Mouse (Mus musculus) erythroblast, embryonic 14.5 days (primary cell): ENCODE data around the gene Gja5. TPM values are rescaled to one million over a fixed set of nuclear protein-coding genes. Genes with fewer than 3 reads are reported as not detected.

Experiments
- H3K27me3 ChIP-seq: 2 replicates; pipeline ENCODE4 v1.6.1; 2012; ENCODE audit warnings: inconsistent platforms; ENCODE audit not compliant: control insufficient read depth
- H3K36me3 ChIP-seq: 2 replicates; pipeline ENCODE4 v1.6.1; 2012; ENCODE audit warnings: mild to moderate bottlenecking, inconsistent platforms; ENCODE audit not compliant: control insufficient read depth
- H3K4me1 ChIP-seq: 2 replicates; pipeline ENCODE4 v1.6.1; 2012; ENCODE audit warnings: inconsistent platforms; ENCODE audit not compliant: control insufficient read depth
- H3K4me3 ChIP-seq: replicated peaks from 2 replicates; pipeline ENCODE3; 2012; ENCODE audit warnings: moderate library complexity, mild to moderate bottlenecking, inconsistent platforms
- H3K9me3 ChIP-seq: 2 replicates; pipeline ENCODE4 v1.6.1; 2012; ENCODE audit warnings: low read length, inconsistent platforms, mixed read lengths; ENCODE audit not compliant: control insufficient read depth
- GATA1 ChIP-seq: IDR thresholded peaks from 2 replicates; pipeline ENCODE4 v1.6.1; 2012; ENCODE audit warnings: low read length, inconsistent platforms, mixed read lengths
- TAL1 ChIP-seq: IDR thresholded peaks from 3 replicates; pipeline ENCODE4 v1.6.1; 2012; ENCODE audit warnings: low read length, inconsistent platforms, mixed read lengths
- polyA plus RNA-seq: library from polyadenylated mRNA; stranded (reverse); fragments of >175 nt; gene quantifications from 2 replicates; pipeline ENCODE4 v1.2.3, GENCODE M21; 2012

Gja5 gene
- not detected in 2 replicates for polyA plus RNA-seq

DNA sequence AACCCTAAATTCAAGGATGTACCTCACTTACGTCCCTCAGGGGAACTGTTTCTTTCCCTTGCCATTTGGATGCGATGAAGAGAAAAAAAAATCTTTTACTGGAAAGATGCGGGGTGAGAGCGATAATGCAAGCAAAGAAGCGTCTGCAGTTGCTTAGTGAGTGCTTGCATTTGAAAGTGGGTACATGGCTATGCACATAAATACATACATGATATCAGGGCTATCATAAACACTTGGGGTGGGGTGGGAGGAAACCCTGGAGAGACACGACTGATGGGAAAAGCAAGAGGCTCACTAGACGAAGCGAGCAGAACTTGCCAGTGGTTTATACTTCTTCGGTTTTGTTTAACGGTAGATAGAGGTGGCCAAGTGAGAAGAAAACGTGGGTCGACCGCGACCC is at the start of gene Gja5:
Gja5 (plus strand) TSS at position 301 of the 400 bp plus-strand sequence.
- H3K36me3 ChIP-seq = peaks cover 3% of the 10 kb centered on the region; the same call in 1 of the 2 replicates
- H3K27me3 ChIP-seq = peaks cover 17% of the 10 kb centered on the region
- H3K4me1 ChIP-seq = peaks cover 28% of the 10 kb centered on the region
- no peaks in the 10 kb centered on the region for H3K9me3 ChIP-seq
- peak within 1 kb of the TSS; percentile 100 for H3K4me3 ChIP-seq
- TF ChIP-seq GATA1 = no peak
- TF ChIP-seq TAL1 = no peak

DNA sequence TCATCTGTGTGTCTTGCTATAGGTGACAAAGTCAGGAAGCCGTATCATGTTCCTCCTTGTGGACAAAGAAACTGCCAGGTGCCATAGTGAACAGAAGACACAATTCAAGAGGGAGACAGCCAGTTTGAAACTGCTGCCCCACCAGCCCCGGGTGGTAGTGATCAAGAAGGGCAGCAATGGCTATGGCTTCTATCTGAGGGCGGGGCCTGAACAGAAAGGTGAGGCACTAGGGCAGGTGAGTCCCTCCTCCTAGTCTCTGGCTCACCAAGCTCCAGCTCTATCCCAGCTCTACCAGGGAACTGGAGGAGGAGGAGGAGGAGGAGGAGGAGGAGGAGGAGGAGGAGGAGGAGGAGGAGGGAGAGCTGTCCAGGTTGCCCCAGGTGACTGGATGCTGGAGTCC is 48.7 kb upstream of the Gja5 start:
- no peaks in the 10 kb centered on the region for H3K9me3 ChIP-seq
- no peaks in the 10 kb centered on the region for H3K27me3 ChIP-seq
- TF ChIP-seq TAL1 (no peak), GATA1 (no peak)
- peaks cover 4% of the 10 kb centered on the region for H3K36me3 ChIP-seq
- H3K4me3 ChIP-seq = no peak overlapping the region
- H3K4me1 ChIP-seq = peaks cover 5% of the 10 kb centered on the region

DNA sequence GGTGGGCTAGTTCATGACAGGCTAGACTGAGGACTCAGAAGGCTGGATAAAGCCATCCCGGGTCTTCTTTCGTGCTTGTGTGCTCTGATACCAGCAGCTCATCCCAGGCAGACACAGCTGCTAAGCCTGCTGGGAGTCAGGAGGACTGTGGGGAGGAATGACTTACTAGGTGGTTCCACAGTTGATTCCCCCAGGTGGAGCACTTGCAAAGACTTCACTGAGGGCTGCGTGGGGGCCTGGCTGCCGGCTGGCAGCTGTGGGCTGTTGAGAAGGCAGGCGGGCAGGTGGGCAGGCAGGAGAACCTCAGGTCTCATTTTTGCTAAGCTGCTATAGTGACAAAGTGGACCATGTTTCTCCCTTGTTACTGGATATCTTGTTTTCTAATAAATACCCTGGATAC is 44.0 kb upstream of the Gja5 start:
- Histone ChIP-seq H3K27me3 (no peaks in the 10 kb centered on the region), H3K4me1 (no peaks in the 10 kb centered on the region), H3K9me3 (no peaks in the 10 kb centered on the region), H3K36me3 (peaks cover 4% of the 10 kb centered on the region), H3K4me3 (no peak overlapping the region)
- no peak for TF ChIP-seq GATA1
- no peak for TF ChIP-seq TAL1

DNA sequence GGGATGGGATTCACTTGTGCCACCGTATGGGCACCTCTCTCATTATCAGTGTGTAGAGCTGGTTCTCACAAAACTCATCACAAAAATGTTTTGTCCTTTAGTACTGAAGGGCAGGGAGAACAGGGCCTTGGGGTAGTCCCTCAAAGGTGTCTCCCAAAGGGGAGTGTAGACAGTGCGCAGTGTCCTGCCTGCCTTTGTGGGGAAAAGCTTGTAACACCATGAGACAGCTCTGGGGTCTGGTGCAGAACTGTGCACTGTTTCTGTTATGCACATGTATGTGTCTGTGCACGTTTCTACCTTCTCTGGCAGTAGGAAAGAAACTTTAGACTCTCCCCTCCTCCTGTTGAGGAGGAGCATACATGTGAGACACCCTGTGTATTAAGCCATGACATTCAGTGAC is 36.6 kb upstream of the Gja5 start:
- H3K4me3 ChIP-seq = no peak overlapping the region
- H3K9me3 ChIP-seq = no peaks in the 10 kb centered on the region
- no peak for TF ChIP-seq TAL1
- TF ChIP-seq GATA1 = no peak
- H3K4me1 ChIP-seq = no peaks in the 10 kb centered on the region
- peaks cover 50% of the 10 kb centered on the region for H3K36me3 ChIP-seq
- no peaks in the 10 kb centered on the region for H3K27me3 ChIP-seq

DNA sequence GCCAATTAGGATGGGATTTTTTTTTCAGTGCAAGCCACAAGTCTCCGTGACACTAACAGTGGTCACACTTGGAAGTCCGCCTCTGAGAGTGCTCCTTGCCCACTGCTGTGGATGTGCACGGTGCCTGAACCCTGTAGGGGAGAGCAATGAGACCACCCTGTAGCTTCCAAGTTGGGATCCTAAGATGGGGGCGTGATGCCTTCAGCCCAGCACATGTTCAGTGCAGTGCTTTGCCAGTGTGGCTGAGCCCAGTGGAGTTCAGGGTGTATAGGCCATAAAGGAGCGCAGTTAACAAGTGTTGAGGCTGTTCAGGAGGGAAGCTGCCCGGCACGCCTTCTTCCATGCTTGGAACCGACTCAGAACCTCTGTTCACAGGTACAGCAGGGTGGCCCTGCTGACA is 35.9 kb upstream of the Gja5 start:
- no peaks in the 10 kb centered on the region for H3K27me3 ChIP-seq
- H3K36me3 ChIP-seq = peaks cover 56% of the 10 kb centered on the region
- no peak for TF ChIP-seq TAL1
- no peak for TF ChIP-seq GATA1

DNA sequence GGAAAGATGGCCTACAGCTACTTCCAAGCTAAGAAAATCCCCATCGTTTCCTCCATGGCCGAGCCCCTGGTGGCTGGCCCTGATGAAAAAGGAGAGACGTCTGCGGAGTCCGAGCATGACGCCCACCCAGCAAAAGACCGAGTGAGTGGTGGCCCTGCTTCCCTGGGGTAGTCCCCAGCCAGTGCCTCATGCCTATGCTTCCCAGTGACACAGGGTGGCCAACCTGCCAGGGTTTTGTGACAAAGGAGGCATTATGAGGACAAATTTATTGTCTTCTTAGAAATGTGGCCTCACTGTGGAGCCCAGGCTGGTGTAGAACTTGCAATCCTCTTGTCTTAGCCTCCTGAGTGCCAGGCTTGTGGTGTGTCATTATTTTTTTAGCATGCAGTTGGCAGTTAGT is 35.4 kb upstream of the Gja5 start:
- Histone ChIP-seq H3K4me1 (no peaks in the 10 kb centered on the region), H3K4me3 (no peak overlapping the region), H3K36me3 (peaks cover 61% of the 10 kb centered on the region), H3K27me3 (no peaks in the 10 kb centered on the region), H3K9me3 (no peaks in the 10 kb centered on the region)
- TF ChIP-seq TAL1 = no peak

More for the DNA sequence above, 35.9 kb upstream of the Gja5 start:
- no peaks in the 10 kb centered on the region for H3K9me3 ChIP-seq
- no peak overlapping the region for H3K4me3 ChIP-seq
- H3K4me1 ChIP-seq = no peaks in the 10 kb centered on the region

DNA sequence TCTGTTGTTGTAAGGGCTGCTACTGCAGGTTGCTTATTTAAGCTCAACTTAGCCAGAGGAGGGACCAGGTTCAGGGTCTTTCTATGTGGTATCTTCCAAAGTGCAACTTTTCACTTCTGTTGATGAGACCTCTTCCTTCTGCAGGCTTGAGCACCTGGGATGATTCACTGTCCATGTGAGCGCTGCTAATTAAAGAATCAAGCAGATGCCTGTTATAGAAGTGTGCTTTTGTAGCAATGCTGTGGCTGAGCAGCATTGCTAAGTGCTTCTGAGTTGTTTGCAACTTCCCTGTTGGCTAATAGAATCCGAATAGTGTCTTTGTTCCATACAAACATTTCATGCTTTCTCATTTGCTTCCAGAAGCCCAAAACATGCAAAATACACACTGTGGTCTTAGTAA is 34.2 kb upstream of the Gja5 start:
- H3K36me3 ChIP-seq = peaks cover 71% of the 10 kb centered on the region
- TF ChIP-seq GATA1 (no peak), TAL1 (no peak)
- no peaks in the 10 kb centered on the region for H3K9me3 ChIP-seq
- H3K4me3 ChIP-seq = no peak overlapping the region
- H3K4me1 ChIP-seq = no peaks in the 10 kb centered on the region
- no peaks in the 10 kb centered on the region for H3K27me3 ChIP-seq

DNA sequence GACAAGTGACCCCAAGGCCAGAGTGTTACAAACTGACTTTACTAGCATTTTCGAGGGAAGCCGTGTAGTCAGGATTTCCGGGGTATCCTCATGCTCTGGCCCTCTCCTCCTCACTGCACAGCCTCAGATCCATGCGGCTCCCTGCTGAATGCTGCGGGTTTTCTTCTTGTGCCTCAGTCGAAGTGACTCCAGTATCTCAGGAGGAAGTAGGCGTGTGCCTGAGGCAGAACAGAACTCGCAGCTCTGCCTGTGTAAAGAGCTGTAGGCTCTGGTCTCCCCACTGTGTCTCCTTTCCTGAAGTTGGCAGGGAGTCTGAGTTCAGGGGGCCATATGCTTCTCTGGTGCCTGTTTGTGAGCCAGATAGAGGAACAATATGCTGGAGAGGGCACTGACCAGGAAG is 33.4 kb upstream of the Gja5 start:
- H3K36me3 ChIP-seq = peaks cover 77% of the 10 kb centered on the region

DNA sequence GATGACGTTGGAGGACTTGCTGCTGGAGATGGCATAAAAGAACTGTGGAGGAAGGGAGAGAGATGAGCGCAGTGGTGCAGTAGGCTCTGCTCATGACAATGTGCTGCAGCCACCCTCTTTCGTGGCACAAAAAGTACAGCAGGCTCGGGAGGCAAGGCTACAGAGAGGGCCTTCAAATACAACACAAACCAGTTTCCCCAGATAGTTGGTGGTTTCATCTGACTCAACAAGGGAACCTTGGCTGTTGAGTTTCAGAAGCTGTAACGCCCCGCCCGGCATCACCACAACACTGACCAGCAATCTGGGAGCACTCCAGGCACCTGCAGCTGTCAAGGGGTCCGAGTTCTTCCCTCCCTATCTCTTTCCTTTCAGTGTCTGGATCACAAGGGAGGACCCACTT is 32.0 kb upstream of the Gja5 start:
- H3K36me3 ChIP-seq = peaks cover 86% of the 10 kb centered on the region

More for the DNA sequence above, 33.4 kb upstream of the Gja5 start:
- no peaks in the 10 kb centered on the region for H3K27me3 ChIP-seq
- no peak for TF ChIP-seq TAL1
- no peak for TF ChIP-seq GATA1
- H3K4me3 ChIP-seq = no peak overlapping the region
- no peaks in the 10 kb centered on the region for H3K4me1 ChIP-seq
- H3K9me3 ChIP-seq = no peaks in the 10 kb centered on the region

DNA sequence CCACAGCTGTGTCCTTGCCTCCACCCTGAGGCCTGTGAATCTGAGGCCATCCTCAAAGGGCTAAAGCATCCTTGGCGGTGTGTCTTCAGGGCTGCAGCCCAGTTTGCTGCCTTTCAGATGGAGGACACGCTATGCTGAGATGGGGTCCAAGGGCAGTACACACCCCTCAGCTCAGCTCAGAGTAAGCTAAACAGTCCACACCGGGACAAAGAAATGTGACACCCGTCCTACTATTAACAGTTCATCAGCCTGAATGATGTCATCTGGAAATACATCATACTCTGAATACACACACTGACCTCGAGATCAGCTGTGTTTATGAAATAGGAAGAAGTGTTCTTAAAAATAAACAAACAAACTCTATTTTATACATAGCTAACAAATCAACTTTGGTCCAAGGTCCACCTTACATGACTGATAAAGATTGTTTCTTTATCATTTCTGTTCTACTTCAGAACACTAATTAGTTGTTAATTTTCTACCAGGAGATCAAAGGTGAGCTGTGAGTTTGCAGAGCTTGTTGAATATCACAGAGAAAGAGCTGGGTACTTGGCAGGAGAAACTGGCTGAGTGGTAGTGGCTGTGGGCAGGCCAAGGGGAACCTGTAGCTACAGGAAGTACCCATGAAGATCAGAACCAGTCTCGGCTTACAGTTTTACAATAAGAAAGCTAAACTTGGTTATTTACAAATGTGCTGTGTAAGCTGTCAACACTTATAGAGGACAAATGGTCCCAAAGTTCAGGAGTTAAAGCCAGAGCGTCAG is 29.5 kb upstream of the Gja5 start:
- peaks cover 84% of the 10 kb centered on the region for H3K36me3 ChIP-seq
- no peak overlapping the region for H3K4me3 ChIP-seq
- no peaks in the 10 kb centered on the region for H3K9me3 ChIP-seq
- H3K4me1 ChIP-seq = no peaks in the 10 kb centered on the region
- H3K27me3 ChIP-seq = no peaks in the 10 kb centered on the region
- TF ChIP-seq TAL1 = no peak
- TF ChIP-seq GATA1 = no peak

More for the DNA sequence above, 32.0 kb upstream of the Gja5 start:
- H3K27me3 ChIP-seq = no peaks in the 10 kb centered on the region
- H3K4me3 ChIP-seq = no peak overlapping the region
- no peak for TF ChIP-seq TAL1
- TF ChIP-seq GATA1 = no peak
- H3K9me3 ChIP-seq = no peaks in the 10 kb centered on the region
- no peaks in the 10 kb centered on the region for H3K4me1 ChIP-seq
